Mouse (Mus musculus) forebrain, embryonic 10.5 days (tissue): ENCODE data around the gene Epsti1. TPM values are rescaled to one million over a fixed set of nuclear protein-coding genes. Genes with fewer than 3 reads are reported as not detected.

ENCODE experiments used
- DNase-seq: peaks from one replicate; pipeline ENCODE4 v3.0.0-alpha.2; 2017; ENCODE audit warnings: low spot score; ENCODE audit errors: extremely low spot score
- H3K27ac ChIP-seq: fragments of 300-500 bp; sonication (generic); 2 replicates; pipeline ENCODE4 v1.5.1; 2016; ENCODE audit warnings: mild to moderate bottlenecking
- H3K27me3 ChIP-seq: fragments of 300-500 bp; sonication (generic); 2 replicates; pipeline ENCODE4 v1.6.1; 2016; ENCODE audit warnings: mild to moderate bottlenecking; ENCODE audit not compliant: poor library complexity, severe bottlenecking
- H3K36me3 ChIP-seq: fragments of 300-500 bp; sonication (generic); replicated peaks from 2 replicates; pipeline ENCODE4 v1.6.1; 2016; ENCODE audit warnings: mild to moderate bottlenecking, moderate library complexity
- H3K4me1 ChIP-seq: fragments of 300-500 bp; sonication (generic); 2 replicates; pipeline ENCODE4 v1.6.1; 2016
- H3K4me3 ChIP-seq: fragments of 300-500 bp; sonication (generic); 2 replicates; pipeline ENCODE4 v1.5.1; 2016; ENCODE audit warnings: mild to moderate bottlenecking, moderate library complexity
- H3K9me3 ChIP-seq: fragments of 300-500 bp; sonication (generic); 2 replicates; pipeline ENCODE4 v1.6.1; 2016; ENCODE audit warnings: mild to moderate bottlenecking, moderate library complexity
- WGBS: fragments of 180-500 bp; shearing (Covaris S2); methylation state at CpG from one replicate; pipeline ENCODE4 v1.1.7; 2016; 5-methylcytosine and 5-hydroxymethylcytosine counted together
- polyA plus RNA-seq: library from polyadenylated mRNA; unstranded; fragments of >200 nt; fragmentation: Nextera tagmentation; extraction: Ambion mirVana; gene quantifications from 2 replicates; pipeline ENCODE4 v1.2.1, GENCODE M21; 2016

Epsti1 gene
- polyA plus RNA-seq, 1 experiment from 2014 or later = not detected

GRCm38 (mm10) chr14:77928021-77928420, 24.0 kb downstream of the Epsti1 start:
- Histone ChIP-seq H3K27me3 (no peaks in the 10 kb centered on the region), H3K4me3 (no peak overlapping the region), H3K27ac (no peak overlapping the region), H3K4me1 (peaks cover 8% of the 10 kb centered on the region), H3K9me3 (no peaks in the 10 kb centered on the region), H3K36me3 (no peaks in the 10 kb centered on the region)
- peak; percentile 37 for DNase-seq
- 54% methylated on average over 6 of the region's 6 CpGs for WGBS

- H3K9me3 ChIP-seq = no peaks in the 10 kb centered on the region
- H3K4me3 ChIP-seq = no peak overlapping the region
- 94% methylated on average over 5 of the region's 5 CpGs for WGBS
- H3K27ac ChIP-seq = no peak overlapping the region
- H3K36me3 ChIP-seq = no peaks in the 10 kb centered on the region
- peaks cover 8% of the 10 kb centered on the region for H3K4me1 ChIP-seq
- DNase-seq = no peak
- H3K27me3 ChIP-seq = no peaks in the 10 kb centered on the region
Observed at GRCm38 (mm10) chr14:77928653-77929052, 24.6 kb downstream of the Epsti1 start.

- WGBS = 79% methylated on average over 2 of the region's 2 CpGs
- DNase-seq = no peak
- Histone ChIP-seq H3K27ac (no peak overlapping the region), H3K27me3 (no peaks in the 10 kb centered on the region), H3K9me3 (no peaks in the 10 kb centered on the region), H3K4me3 (no peak overlapping the region), H3K36me3 (no peaks in the 10 kb centered on the region), H3K4me1 (peaks cover 8% of the 10 kb centered on the region)
Observed at GRCm38 (mm10) chr14:77929139-77929678, 25.2 kb downstream of the Epsti1 start.

- Histone ChIP-seq H3K4me1 (peaks cover 8% of the 10 kb centered on the region), H3K27me3 (no peaks in the 10 kb centered on the region), H3K27ac (no peak overlapping the region), H3K36me3 (no peaks in the 10 kb centered on the region), H3K9me3 (no peaks in the 10 kb centered on the region), H3K4me3 (no peak overlapping the region)
- no peak for DNase-seq
- 62% methylated on average over 12 of the region's 12 CpGs for WGBS
Observed at GRCm38 (mm10) chr14:77932150-77933047, 28.4 kb downstream of the Epsti1 start.

- Histone ChIP-seq H3K4me1 (peaks cover 8% of the 10 kb centered on the region), H3K27me3 (no peaks in the 10 kb centered on the region), H3K4me3 (no peak overlapping the region), H3K27ac (no peak overlapping the region), H3K36me3 (no peaks in the 10 kb centered on the region), H3K9me3 (no peaks in the 10 kb centered on the region)
- WGBS = 93% methylated on average over 5 of the region's 5 CpGs
- DNase-seq = no peak
Observed at GRCm38 (mm10) chr14:77933243-77933642, 29.2 kb downstream of the Epsti1 start.

- 93% methylated on average over 3 of the region's 3 CpGs for WGBS
- no peak for DNase-seq
- H3K36me3 ChIP-seq = no peaks in the 10 kb centered on the region
- no peak overlapping the region for H3K4me3 ChIP-seq
- H3K27me3 ChIP-seq = no peaks in the 10 kb centered on the region
- H3K27ac ChIP-seq = no peak overlapping the region
- no peaks in the 10 kb centered on the region for H3K9me3 ChIP-seq
- peaks cover 8% of the 10 kb centered on the region for H3K4me1 ChIP-seq
Observed at GRCm38 (mm10) chr14:77934431-77934830, 30.4 kb downstream of the Epsti1 start.

- no peak overlapping the region for H3K27ac ChIP-seq
- H3K9me3 ChIP-seq = peaks cover 2% of the 10 kb centered on the region; the same call in 1 of the 2 replicates
- 86% methylated on average over 1 of the region's 1 CpGs for WGBS
- H3K27me3 ChIP-seq = no peaks in the 10 kb centered on the region
- no peak overlapping the region for H3K4me3 ChIP-seq
- H3K4me1 ChIP-seq = peaks cover 14% of the 10 kb centered on the region
- no peaks in the 10 kb centered on the region for H3K36me3 ChIP-seq
- no peak for DNase-seq
Observed at GRCm38 (mm10) chr14:77941105-77941504, 37.1 kb downstream of the Epsti1 start.

- H3K4me3 ChIP-seq = no peak overlapping the region
- H3K27me3 ChIP-seq = no peaks in the 10 kb centered on the region
- peaks cover 7% of the 10 kb centered on the region; the same call in 1 of the 2 replicates for H3K9me3 ChIP-seq
- no peaks in the 10 kb centered on the region for H3K36me3 ChIP-seq
- peaks cover 14% of the 10 kb centered on the region for H3K4me1 ChIP-seq
- DNase-seq = peak; percentile 32
- 39% methylated on average over 9 of the region's 9 CpGs for WGBS
- H3K27ac ChIP-seq = no peak overlapping the region
Observed at GRCm38 (mm10) chr14:77942235-77942634, 38.2 kb downstream of the Epsti1 start.

GRCm38 (mm10) chr14:77942793-77943558, 38.9 kb downstream of the Epsti1 start:
- peaks cover 7% of the 10 kb centered on the region; the same call in 1 of the 2 replicates for H3K9me3 ChIP-seq
- peaks cover 14% of the 10 kb centered on the region for H3K4me1 ChIP-seq
- 78% methylated on average over 15 of the region's 15 CpGs for WGBS
- H3K27me3 ChIP-seq = no peaks in the 10 kb centered on the region
- no peaks in the 10 kb centered on the region for H3K36me3 ChIP-seq
- DNase-seq = no peak
- peak overlapping the region; percentile 51; the same call in 1 of the 2 replicates for H3K27ac ChIP-seq
- no peak overlapping the region for H3K4me3 ChIP-seq

- 78% methylated on average over 6 of the region's 6 CpGs for WGBS
- H3K4me3 ChIP-seq = no peak overlapping the region
- no peaks in the 10 kb centered on the region for H3K36me3 ChIP-seq
- no peak overlapping the region for H3K27ac ChIP-seq
- H3K4me1 ChIP-seq = no peaks in the 10 kb centered on the region
- H3K27me3 ChIP-seq = no peaks in the 10 kb centered on the region
- DNase-seq = no peak
- H3K9me3 ChIP-seq = no peaks in the 10 kb centered on the region
Observed at GRCm38 (mm10) chr14:77961741-77962140, 57.7 kb downstream of the Epsti1 start.

GRCm38 (mm10) chr14:77963525-77963924, 59.5 kb downstream of the Epsti1 start:
- no peak overlapping the region for H3K4me3 ChIP-seq
- no peak for DNase-seq
- WGBS = 73% methylated on average over 7 of the region's 7 CpGs
- no peaks in the 10 kb centered on the region for H3K27me3 ChIP-seq
- no peaks in the 10 kb centered on the region for H3K36me3 ChIP-seq
- no peaks in the 10 kb centered on the region for H3K9me3 ChIP-seq
- H3K27ac ChIP-seq = no peak overlapping the region
- H3K4me1 ChIP-seq = no peaks in the 10 kb centered on the region

GRCm38 (mm10) chr14:77971355-77971754, 67.3 kb downstream of the Epsti1 start:
- Histone ChIP-seq H3K27ac (no peak overlapping the region), H3K4me3 (no peak overlapping the region), H3K36me3 (no peaks in the 10 kb centered on the region), H3K9me3 (no peaks in the 10 kb centered on the region), H3K4me1 (no peaks in the 10 kb centered on the region), H3K27me3 (no peaks in the 10 kb centered on the region)
- DNase-seq = no peak
- 90% methylated on average over 4 of the region's 4 CpGs for WGBS
